Mouse (Mus musculus) bone marrow, adult 2 months (tissue): Measurements from ENCODE around the gene Ptbp3. TPM values are rescaled to one million over a fixed set of nuclear protein-coding genes. Genes with fewer than 3 reads are reported as not detected.
A peak's percentile ranks its signal among the peaks of the same experiment; 100 is the strongest.

Experiments
- H3K27ac ChIP-seq: fragments of 200-500 bp; 2 replicates; pipeline ENCODE4 v1.5.1; 2012; ENCODE audit warnings: low read depth, mild to moderate bottlenecking, control low read depth, inconsistent platforms, low read length; ENCODE audit not compliant: control insufficient read depth, poor library complexity, insufficient read depth
- H3K4me1 ChIP-seq: fragments of 200-500 bp; 2 replicates; pipeline ENCODE4 v1.6.1; 2011; ENCODE audit warnings: low read length; ENCODE audit not compliant: control insufficient read depth, insufficient read depth
- H3K4me3 ChIP-seq: fragments of 200-500 bp; replicated peaks from 2 replicates; pipeline ENCODE3; 2011; ENCODE audit warnings: mild to moderate bottlenecking, low read depth, low read length, control low read depth; ENCODE audit not compliant: control insufficient read depth
- CTCF ChIP-seq: fragments of 200-500 bp; IDR thresholded peaks from 2 replicates; pipeline ENCODE4 v1.5.1; 2011; ENCODE audit warnings: low read length, control low read depth; ENCODE audit not compliant: control insufficient read depth, insufficient read depth
- POLR2A ChIP-seq: fragments of 200-500 bp; IDR thresholded peaks from 2 replicates; pipeline ENCODE4 v1.6.1; 2011; ENCODE audit warnings: low read depth, mild to moderate bottlenecking, control low read depth, low read length, borderline replicate concordance; ENCODE audit not compliant: control insufficient read depth
- WGBS: fragments of 180-500 bp; shearing (Covaris S2); methylation state at CpG from one replicate; pipeline ENCODE4 v1.1.7; 2018; 5-methylcytosine and 5-hydroxymethylcytosine counted together
- polyA plus RNA-seq: library from polyadenylated mRNA; stranded (reverse); fragments of >200 nt; gene quantifications from 2 replicates; pipeline ENCODE4 v1.2.4, GENCODE M21; 2011; ENCODE audit warnings: low replicate concordance; ENCODE audit not compliant: missing spikeins, insufficient read depth, insufficient read length

Ptbp3 gene
- polyA plus RNA-seq, 1 experiment, result 50.7 TPM

- WGBS, result 4% methylated on average over 1 of the region's 1 CpGs
- no peak for TF ChIP-seq POLR2A
- no peak for TF ChIP-seq CTCF
- Histone ChIP-seq H3K27ac (peak overlapping the region; percentile 90), H3K4me3 (no peak overlapping the region), H3K4me1 (peaks cover 21% of the 10 kb centered on the region)
These were observed 107.9 kb downstream of the Ptbp3 start for GRCm38 (mm10) chr4:59441265-59441664.

- 5% methylated on average over 2 of the region's 2 CpGs for WGBS
- TF ChIP-seq CTCF (no peak), POLR2A (no peak)
- Histone ChIP-seq H3K4me1 (peaks cover 18% of the 10 kb centered on the region), H3K27ac (peak overlapping the region; percentile 90), H3K4me3 (peak overlapping the region; percentile 58)
These were observed 109.2 kb downstream of the Ptbp3 start for GRCm38 (mm10) chr4:59439960-59440359.

- peak overlapping the region; percentile 99 for H3K27ac ChIP-seq
- WGBS, result 3% methylated on average over 5 of the region's 5 CpGs
- TF ChIP-seq POLR2A (no peak), CTCF (no peak)
- H3K4me1 ChIP-seq, result peaks cover 15% of the 10 kb centered on the region
- H3K4me3 ChIP-seq, result peak overlapping the region; percentile 77
These were observed 110.1 kb downstream of the Ptbp3 start for GRCm38 (mm10) chr4:59439041-59439440.

- H3K4me3 ChIP-seq, result peak within 1 kb of the TSS; percentile 77
- no peak for TF ChIP-seq CTCF
- peak; percentile 87 for TF ChIP-seq POLR2A
- WGBS, result under 1% methylated on average over 75 of the region's 75 CpGs
- H3K4me1 ChIP-seq, result peaks cover 15% of the 10 kb centered on the region
- peak within 1 kb of the TSS; percentile 99 for H3K27ac ChIP-seq
These were observed 110.9 kb downstream of the Ptbp3 start, which contains the start of gene Susd1 for GRCm38 (mm10) chr4:59437990-59438854. Gene Susd1 (minus strand): TSS chr4:59438633.

GRCm38 (mm10) chr4:59435951-59436350, 113.2 kb downstream of the Ptbp3 start:
- H3K27ac ChIP-seq, result no peak overlapping the region; the same call in 1 of the 2 replicates
- H3K4me3 ChIP-seq, result no peak overlapping the region
- no peak for TF ChIP-seq CTCF
- no peak for TF ChIP-seq POLR2A
- peaks cover 15% of the 10 kb centered on the region for H3K4me1 ChIP-seq
- 25% methylated on average over 4 of the region's 4 CpGs for WGBS

- Histone ChIP-seq H3K27ac (no peak overlapping the region), H3K4me3 (no peak overlapping the region), H3K4me1 (peaks cover 9% of the 10 kb centered on the region)
- TF ChIP-seq POLR2A (no peak), CTCF (no peak)
- 48% methylated on average over 3 of the region's 3 CpGs for WGBS
These were observed 115.1 kb downstream of the Ptbp3 start for GRCm38 (mm10) chr4:59434039-59434438.

- Histone ChIP-seq H3K4me3 (no peak overlapping the region), H3K4me1 (peaks cover 6% of the 10 kb centered on the region), H3K27ac (no peak overlapping the region)
- TF ChIP-seq POLR2A, result no peak
- TF ChIP-seq CTCF, result no peak
- WGBS, result 53% methylated on average over 6 of the region's 6 CpGs
These were observed 120.0 kb downstream of the Ptbp3 start for GRCm38 (mm10) chr4:59429128-59429527.

- H3K27ac ChIP-seq, result no peak overlapping the region
- no peak for TF ChIP-seq POLR2A
- TF ChIP-seq CTCF, result no peak
- peaks cover 4% of the 10 kb centered on the region for H3K4me1 ChIP-seq
- WGBS, result 85% methylated on average over 5 of the region's 5 CpGs
- no peak overlapping the region for H3K4me3 ChIP-seq
These were observed 122.7 kb downstream of the Ptbp3 start for GRCm38 (mm10) chr4:59426429-59426828.

GRCm38 (mm10) chr4:59422808-59423207, 126.4 kb downstream of the Ptbp3 start:
- Histone ChIP-seq H3K4me3 (no peak overlapping the region), H3K4me1 (peaks cover 5% of the 10 kb centered on the region), H3K27ac (no peak overlapping the region)
- no peak for TF ChIP-seq POLR2A
- no peak for TF ChIP-seq CTCF
